Mouse (Mus musculus): ENCODE results near the gene Ppia.
A peak's percentile ranks its signal among the peaks of the same experiment; 100 is the strongest.
"Not testable (repeated sequence)": the region's sequence is repeated elsewhere in the genome, so short reads cannot be mapped to it uniquely, and the experiment has no call there.

Ppia gene

DNA sequence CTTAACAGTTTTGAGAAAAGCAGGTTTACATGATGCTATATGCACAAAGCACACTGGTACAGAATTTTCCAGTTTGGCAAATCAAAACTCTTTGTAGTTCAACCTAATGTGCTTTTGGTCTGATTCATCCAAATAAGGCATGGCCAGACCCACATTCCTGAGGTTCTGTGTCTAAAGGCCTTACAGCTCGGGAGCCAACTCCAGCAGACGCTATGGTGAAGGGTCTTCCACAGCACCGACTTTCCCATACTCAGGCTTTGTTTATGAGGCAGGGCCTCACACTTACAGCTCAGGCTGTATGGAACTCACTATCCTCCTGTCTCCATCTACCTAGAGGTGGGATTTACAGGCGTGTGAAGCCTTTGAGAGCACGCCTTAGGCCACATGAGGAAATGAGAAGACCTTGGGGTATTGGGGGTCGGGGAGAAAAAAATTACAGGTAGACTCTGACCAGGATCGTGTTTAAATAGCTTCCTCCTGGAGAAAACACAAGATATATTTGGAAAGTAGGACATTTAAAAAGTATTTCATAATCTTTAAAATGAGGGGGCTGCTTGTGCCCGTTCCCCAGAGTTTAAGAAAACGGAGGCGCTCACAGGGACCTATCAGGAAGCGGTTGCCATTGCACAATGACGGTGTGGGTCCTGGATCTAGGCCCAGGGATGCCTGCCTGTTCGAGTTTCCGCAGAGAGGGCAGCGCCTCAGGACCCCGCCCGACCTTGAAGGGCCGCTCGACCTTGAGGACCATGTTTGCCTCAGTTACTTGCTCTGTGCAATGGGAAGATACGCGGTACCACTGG is at the start of gene Ppia:
Gene Ppia (plus strand): TSS at position 693 of the 800 bp plus-strand sequence.
- DNase-seq (ENCODE audit: low spot score in 2 of 2) = no peak

DNA sequence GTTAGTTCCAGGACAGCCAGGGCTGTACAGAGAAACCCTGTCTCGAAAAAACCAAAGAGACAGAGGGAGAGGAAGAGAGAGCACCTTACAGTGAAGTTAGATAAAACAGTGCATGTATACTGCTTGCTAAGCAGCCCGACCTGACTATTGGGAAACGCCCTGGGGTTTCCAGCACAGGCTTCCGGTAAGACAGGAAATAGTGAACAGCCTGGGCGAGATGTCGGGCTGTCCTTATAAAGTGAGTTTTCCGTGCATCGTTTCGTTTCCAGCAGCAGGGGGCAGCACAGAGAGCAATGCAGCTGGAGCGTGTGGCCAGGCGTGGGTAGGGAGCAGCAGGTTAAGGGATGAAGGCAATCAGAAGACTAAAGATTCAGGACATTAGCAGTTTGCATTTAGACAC is 49.4 kb upstream of the Ppia start:
- DNase-seq (ENCODE audit: low spot score in 2 of 2) = peak; percentile 57 to 75

DNA sequence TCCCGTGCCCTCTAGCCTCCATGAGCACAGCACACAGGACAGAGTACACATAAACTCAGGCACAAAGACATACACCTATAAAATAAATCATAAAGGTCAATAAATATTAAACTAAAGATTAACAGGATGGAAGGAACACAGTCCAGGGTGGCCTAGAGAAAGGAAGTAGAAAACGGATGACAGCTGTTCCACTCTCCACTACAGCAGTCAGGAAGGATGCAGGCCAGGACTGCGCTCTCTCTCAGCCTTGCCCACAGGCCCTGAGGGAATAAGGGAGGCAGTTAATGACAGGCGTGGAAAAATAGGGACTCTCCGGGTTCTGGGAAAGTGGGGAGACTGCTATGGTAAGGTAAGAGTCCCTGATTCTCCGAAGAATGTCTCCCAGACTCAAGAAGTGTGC is 48.8 kb upstream of the Ppia start:
- DNase-seq (ENCODE audit: low spot score in 2 of 2) = no peak

- no peak for DNase-seq (ENCODE audit: low spot score in 2 of 2)
Measured at GRCm38 (mm10) chr11:6367156-6367555, 48.1 kb upstream of the Ppia start.

- DNase-seq (ENCODE audit: low spot score in 2 of 2) = not testable (repeated sequence)
Measured at GRCm38 (mm10) chr11:6367986-6368385, 47.3 kb upstream of the Ppia start.

DNA sequence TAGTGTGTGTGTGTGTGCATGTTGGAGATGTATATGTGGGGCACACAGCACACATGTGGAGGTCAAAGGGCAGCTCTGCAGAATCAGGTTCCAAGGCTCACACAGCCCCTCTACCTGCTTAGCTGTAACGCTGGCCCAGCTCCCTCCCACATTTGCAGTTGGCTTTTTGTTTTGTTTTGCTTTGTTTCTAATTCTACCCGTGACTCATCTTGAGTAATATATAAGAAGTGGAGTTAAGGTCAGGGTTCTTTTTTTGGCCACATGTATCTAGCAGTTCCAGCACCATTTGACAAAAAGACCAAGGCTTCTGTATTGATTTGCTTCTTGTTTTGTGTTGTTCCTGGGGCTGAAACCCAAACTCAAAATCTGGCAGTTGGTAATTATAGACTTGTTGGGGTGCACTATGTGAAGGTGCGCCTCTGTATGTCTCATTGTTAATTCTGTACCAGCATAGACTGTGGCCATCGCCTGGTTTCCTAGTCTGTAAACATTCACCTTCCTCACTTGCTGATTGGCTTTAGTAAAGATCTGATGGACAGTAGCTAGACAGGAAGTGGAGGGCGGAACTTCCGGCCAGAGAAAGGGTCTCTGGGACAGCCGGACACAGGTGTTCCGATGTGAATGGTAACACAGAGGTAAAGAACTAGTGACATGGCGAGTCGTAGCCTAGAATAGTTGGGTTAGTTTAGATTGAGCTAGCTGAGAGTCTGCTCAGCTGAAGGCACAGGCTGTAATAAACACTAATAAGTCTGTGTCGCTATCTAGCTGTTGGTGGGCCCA is 43.7 kb upstream of the Ppia start:
- DNase-seq (ENCODE audit: low spot score in 2 of 2) = no peak

DNA sequence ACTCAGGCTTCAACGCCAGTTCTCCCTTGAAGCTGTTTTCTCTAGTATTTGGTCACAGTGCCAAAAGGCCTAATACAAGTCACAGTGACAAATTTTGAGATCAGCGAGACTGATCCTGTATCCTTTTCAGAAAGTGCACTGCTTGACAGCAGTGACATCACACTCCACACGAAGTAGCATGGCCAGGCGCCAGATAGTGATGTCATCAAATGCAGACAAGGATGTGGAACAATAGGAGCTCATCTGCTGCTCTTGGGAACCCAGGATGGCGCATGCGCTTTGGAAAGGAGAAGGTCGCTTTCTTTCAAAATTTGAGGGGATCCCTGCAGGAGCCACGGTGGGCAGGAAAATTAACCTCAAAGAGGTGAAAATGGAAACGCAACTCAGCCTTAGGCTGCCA is 42.5 kb upstream of the Ppia start:
- no peak for DNase-seq (ENCODE audit: low spot score in 2 of 2)

DNA sequence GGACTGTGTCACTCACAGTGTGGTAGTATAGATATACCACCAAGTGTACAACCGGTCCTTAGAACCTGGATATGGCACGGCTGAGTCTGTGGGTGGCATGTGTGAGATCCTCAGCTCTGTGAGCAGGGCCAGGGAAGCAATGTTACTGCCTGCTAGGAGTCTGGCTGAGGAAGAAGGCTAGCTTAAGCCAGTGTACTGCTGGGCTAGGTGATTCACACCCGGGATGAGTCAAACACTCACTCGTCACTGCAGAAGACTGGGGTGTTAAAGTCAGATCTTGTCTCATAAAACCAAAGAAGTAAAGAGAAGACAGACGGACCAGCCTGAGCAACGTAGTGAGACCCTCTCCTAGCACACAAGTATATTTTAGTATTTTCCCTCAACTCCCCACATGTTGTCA is 34.3 kb upstream of the Ppia start:
- DNase-seq (ENCODE audit: low spot score in 2 of 2) = no peak

- DNase-seq (ENCODE audit: low spot score in 2 of 2) = no peak
Measured at GRCm38 (mm10) chr11:6388126-6388725, 27.0 kb upstream of the Ppia start.

DNA sequence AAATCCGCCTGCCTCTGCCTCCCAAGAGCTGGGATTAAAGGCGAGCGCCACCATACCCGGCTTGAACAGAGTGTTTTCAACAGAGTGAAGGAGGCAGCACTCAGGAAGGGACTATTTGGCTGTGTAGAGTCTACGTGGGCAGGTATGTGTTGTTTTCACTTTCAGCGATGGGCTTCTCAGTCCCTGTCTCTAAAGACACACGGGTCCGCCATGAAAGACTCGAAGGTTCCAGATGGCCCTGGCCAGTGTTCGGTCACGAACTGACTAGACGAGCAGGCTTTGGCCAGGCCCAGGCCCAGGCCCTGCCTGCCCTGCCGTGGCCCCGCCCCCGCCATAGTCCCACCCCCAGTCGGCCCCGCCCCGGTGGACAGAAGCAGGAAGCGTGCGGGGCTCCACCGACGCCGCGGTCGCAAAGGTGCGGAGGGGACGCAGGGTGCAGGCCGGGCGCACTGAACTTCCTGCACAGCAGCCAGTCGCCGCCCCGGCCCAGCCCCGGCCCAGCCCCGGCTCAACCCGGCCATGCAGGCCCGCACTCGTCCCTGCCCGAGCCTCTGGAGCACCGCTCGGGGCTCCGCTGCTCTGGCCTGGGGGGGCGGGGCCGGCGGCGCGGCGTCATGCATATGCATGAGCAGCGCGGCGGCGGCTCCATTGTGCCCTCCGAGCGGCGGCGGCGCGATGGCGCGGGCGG is 26.4 kb upstream of the Ppia start, which contains the start of gene Zmiz2:
Gene Zmiz2 (plus strand): TSS at position 349 of the 688 bp plus-strand sequence.
- DNase-seq (ENCODE audit: low spot score in 2 of 2) = peak; percentile 95 to 96

- no peak for DNase-seq (ENCODE audit: low spot score in 2 of 2)
Measured at GRCm38 (mm10) chr11:6389483-6389921, 25.7 kb upstream of the Ppia start.

DNA sequence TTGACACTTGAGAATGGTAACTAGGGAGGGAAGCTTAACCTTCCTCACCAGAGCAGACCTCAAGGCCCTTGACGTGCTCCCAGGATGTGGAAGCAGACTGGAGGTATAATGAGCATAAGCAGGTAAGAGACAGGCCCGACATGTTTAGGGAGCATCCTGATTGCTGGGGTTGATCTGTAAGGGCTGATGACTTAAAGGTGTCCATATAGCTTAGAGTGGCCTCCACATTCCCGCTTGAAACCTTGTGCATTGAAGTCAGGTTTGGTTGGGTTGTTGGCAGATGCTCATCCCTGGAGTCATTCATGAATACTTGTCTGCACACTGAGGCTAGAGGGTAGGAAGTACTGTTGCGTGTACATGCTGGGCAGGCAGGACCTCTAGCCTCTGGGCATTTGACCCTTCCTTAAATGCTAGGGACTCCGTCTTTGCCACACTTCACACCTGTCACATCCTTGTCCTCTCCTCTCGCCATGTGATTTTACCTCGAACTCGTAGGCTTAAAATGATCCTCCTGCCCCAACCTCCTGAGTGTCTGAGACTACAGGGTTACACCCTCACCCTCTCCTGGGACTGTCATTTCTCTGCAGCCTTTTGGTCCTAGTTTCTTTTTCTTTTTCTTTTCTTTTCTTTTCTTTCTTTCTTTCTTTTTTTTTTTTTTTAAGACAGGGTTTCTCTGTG is 24.7 kb upstream of the Ppia start:
- no peak for DNase-seq (ENCODE audit: low spot score in 2 of 2)

- no peak for DNase-seq (ENCODE audit: low spot score in 2 of 2)
Measured at GRCm38 (mm10) chr11:6391516-6392276, 23.5 kb upstream of the Ppia start.

- DNase-seq (ENCODE audit: low spot score in 2 of 2) = no peak
Measured at GRCm38 (mm10) chr11:6392857-6393256, 22.4 kb upstream of the Ppia start.

- no peak for DNase-seq (ENCODE audit: low spot score in 2 of 2)
Measured at GRCm38 (mm10) chr11:6393866-6394265, 21.4 kb upstream of the Ppia start.

DNA sequence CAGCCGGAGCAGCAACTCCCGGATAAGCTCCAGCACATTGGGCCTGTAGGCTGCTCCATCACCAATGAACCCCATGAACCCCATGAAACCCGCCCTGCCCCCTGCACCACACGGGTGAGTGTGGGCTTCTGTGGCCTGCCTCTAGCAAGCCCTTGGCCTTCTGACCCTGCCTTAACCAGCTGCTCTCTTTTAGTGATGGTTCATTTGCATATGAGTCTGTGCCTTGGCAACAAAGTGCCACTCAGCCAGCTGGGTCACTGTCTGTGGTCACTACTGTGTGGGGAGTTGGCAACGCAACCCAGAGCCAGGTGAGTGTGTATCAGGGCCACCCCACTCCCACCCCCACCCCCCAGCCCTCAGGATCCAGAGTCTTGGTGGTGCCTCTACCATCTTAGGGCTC is 19.7 kb upstream of the Ppia start:
- DNase-seq (ENCODE audit: low spot score in 2 of 2) = no peak

DNA sequence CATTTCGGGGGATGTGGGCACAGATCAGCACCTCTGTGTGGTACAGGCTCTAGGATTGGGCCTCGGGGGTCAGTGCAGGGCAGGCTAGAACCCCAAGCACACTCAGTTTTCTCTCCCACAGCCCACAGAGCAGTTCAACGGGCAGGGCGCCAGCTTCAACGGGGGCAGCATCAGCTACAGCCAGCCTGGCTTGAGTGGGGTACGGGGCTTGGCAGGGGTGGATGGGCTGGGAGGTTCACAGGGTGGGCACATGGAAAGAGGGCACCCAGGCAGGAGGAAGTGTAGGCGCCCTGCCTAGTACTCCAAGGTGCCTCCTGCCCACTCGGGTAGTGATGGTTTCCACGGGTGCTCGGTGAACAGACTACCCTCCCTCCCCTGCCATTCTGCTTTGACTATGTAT is 17.1 kb upstream of the Ppia start:
- no peak for DNase-seq (ENCODE audit: low spot score in 2 of 2)

- DNase-seq (ENCODE audit: low spot score in 2 of 2) = peak in 1 of 2 experiments; percentile 81
Measured at GRCm38 (mm10) chr11:6402515-6403510, 12.4 kb upstream of the Ppia start.

GRCm38 (mm10) chr11:6403830-6404405 is 11.3 kb upstream of the Ppia start:
- no peak for DNase-seq (ENCODE audit: low spot score in 2 of 2)

All from urinary bladder, postnatal 4 days (tissue).